Mouse (Mus musculus) adrenal gland (tissue): Measurements from ENCODE around the gene Hps1.
"Not testable (repeated sequence)": the region's sequence is repeated elsewhere in the genome, so short reads cannot be mapped to it uniquely, and the experiment has no call there.

Experiments
- intact Hi-C: fragments of 180-260 bp; cut with DNase I; formaldehyde crosslinking; loops from one replicate; pipeline ENCODE4 v1.15.1; 2025
- long read RNA-seq, 2 experiments: library from polyadenylated mRNA; unstranded; transcript quantifications; one replicate each; pipeline ENCODE4 v2.0.0; 2020; ENCODE audit warnings: borderline replicate concordance in 1 of 2; ENCODE audit not compliant: insufficient replicate concordance in 1 of 2

The Hps1 gene
- long read RNA-seq, experiment 1, transcript Hps1-208 (20 exons, 2,847 nt) = major isoform, 6 of 14 reads
- long read RNA-seq, experiment 1, partial matches to known transcripts = 3 of 14 reads
- long read RNA-seq, experiment 1, other reads (novel, unspliced or antisense) = 5 of 14 reads
- long read RNA-seq, experiment 2, partial matches to known transcripts = 4 of 15 reads
- long read RNA-seq, experiment 2, other reads (novel, unspliced or antisense) = 7 of 15 reads

DNA sequence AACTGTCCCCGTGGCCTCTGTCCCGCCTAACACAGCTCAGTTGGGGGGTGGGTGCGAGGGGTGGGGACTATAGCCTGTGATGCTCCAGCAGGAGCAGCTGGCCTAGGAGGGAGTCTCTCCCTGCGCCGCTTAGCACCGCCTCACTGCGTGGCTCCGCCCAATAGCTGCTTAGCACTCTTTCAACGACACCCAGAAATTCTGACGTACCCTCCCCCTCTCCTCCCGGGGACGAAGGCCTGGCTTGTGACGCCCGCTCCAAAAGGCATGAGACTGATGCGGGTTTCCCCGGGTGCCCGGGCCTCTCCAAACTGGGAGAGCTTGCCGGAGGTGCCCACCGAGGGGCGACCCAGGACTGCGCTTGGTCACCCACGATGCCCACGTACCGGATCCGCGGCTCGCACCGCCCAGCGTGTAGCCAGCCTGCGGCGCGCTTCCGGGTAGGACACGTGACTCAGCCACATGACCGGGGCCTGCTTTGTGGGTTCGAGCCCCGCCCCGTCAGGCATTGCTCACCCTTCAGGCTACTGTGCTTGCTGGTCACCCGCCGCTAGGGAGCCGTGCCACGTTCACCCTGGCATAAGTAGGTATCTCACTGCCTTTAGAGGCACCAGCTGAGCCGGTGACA lies at the start of gene Hps1:
Hps1 (minus strand) TSS at position 448 of the 625 bp plus-strand sequence.
- intact Hi-C loops = loop anchor here (10.0 kb wide), 2 partner anchors 195 to 465 kb away; no protein-coding TSS in a partner anchor

DNA sequence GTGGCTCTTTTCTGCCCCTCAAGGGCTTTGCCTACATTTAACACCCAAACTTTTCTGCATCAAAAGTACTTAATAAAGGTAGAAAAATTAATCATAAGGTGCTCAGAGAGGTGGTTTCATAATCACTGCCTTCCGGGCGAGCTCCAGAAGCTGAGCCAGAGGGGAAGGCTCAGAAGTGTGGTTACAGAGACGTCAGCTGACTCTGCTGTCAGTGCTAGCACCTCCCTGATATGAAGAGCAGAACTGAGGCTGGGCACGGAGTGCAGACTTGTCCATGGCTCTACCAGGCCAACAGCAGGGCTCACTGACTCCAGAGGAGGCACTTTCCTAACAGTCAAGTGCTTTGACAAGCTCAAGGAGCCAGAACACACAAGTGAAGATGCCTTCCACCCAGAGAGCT lies 49.4 kb upstream of the Hps1 start:
- intact Hi-C loops = no loop called here

DNA sequence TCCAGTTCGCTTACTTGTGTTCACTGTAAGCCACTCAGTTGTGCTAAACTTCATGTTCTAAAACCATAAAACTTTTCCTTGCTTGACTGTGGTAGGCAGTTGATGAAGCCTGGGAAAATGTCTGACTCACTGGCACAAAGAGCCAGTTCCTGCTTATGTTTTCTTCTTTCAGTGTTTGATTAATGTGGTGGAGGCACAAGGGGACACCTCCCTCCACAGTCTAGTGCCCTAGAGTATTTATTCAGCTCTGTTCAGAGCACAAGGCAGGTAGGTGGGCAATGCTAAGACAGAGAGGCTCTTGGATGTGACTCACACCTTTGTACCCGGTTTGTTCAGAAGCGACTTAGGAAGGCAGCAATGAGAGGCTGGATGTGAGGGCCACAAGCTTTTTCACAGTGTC lies 48.1 kb upstream of the Hps1 start:
- intact Hi-C loops = no loop called here

DNA sequence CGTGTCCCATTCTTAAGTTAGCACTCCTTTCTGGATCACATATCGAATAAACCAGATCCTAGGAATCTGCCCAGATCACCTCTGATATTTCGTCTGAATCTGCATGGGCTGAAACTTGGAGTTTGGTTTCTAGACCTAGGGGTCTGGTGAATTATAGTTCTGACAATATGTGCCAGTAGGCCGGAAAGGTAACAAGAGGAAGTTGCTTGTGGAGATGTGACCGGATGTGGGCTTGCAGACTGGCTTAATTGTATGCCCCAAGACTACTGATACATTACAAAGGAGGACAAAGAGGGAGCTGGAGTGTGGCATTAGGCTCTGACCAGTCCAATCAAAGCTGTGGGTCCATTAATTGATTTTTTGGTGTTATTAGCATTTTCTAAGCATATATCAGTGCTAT lies 40.3 kb upstream of the Hps1 start:
- intact Hi-C loops = no loop called here

DNA sequence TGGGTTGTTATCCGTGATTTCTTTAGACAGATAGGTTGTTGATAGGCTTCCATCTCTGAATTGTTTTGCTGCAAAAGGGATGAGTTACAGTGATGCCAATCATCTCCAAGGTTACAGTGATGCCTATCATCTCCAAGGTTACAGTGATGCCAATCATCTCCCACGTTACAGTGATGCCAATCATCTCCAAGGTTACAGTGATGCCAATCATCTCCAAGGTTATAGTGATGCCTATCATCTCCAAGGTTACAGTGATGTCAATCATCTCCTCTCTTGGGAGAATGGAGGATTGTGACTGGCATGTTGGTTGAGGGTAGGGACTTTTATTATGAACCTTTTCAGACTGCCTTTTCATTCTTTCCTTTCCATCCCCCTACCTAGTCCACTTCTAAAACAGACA lies 38.0 kb upstream of the Hps1 start:
- intact Hi-C loops = no loop called here

DNA sequence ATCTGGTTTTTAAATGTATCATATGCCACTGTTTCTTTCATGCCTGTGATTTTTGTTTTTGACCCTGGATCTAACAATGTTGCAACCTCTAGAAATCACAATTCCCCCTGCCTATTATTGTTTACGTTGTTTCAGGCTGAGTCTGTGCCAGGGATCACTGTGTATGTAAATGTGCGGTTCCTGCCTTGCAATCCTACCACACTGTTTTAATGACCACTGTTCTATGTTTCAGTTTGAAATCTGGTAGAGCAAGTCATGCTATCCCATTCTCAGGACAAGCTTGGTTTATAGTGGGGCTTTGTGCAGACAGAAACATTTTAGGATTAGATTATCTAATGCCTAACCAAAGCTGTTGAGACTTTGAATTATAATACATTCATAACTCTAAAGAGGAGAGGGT lies 36.5 kb upstream of the Hps1 start:
- intact Hi-C loops = no loop called here

DNA sequence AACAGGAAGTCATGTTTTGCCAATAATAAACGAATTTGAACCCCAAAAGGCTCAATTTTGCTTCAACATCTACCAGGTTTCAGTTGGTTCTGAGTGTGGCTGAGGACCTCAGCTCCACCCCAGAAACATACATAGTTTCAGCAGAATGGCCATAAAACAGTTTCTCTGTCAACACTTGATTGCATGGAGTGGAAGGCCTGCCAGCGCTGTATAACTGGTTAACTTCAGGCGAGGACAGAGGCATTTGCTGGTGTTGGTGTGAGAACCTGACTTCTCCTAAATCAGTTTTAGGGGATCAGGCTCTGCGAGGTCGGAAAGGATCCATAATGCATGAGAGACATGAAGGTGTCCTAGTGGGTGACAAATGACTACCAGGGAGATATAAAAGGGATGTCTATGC lies 30.4 kb upstream of the Hps1 start:
- intact Hi-C loops = no loop called here

DNA sequence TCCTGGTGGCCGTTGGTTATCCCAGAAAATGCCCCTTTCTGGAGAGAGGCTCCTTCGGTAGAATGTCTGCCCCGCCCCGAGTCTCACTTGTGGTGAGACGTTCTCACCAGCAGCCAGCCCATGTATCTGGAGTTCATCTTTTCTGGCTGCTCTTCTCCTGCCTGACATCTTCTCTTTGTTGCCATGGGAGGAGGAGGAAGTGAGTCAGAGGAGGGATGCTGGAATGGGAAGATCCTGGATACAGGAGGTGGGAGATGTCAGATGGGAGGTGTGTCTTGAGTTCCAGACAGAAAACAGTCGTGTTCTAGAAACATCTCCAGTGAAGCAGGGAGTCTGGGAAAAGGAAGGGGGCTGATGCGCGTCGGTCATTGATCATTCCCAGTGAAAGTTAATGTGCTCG lies 29.7 kb upstream of the Hps1 start:
- intact Hi-C loops = no loop called here

DNA sequence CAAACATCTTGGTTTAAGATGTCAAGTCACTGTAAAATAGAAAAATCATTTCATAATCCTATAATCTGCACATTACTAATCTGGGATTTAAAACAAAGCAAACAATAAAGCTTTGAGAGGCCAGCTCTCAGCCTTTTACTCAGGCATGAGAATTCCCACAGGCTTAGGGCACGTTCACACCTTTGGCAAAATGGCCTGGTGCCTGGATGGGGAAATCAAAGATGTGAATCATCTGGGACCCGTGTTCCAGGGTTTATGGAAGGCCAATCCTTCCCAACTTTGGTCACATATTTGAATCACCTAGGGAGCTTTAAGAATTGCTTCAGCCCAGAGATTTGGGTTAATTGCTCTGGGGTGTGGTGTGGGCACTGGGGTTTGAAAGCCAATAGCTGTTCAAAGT lies 18.1 kb upstream of the Hps1 start:
- intact Hi-C loops = loop anchor here (5.0 kb wide), 1 partner anchor 679 kb away; no protein-coding TSS in a partner anchor

DNA sequence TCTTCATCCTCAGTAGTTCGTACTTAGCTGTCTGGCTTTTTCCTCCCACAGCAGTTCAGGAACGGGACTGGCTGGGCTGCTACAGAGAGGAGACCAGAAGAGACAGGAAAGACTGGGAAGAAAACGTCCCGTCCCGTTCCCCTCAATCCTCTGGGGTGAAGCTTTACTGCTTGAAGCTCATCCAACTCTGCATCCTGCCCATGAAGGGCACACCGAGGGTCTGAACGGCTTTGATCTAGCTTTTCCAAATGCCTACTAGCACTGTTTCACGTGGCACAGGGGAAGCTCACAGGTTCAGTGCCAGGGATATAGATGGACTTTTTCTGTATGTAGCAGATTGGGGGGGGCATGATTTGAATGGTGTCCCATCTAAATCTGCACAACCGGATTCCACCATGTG lies 16.0 kb upstream of the Hps1 start:
- intact Hi-C loops = loop anchor here (1.0 to 5.0 kb wide), 4 partner anchors 231 to 682 kb away; no protein-coding TSS in a partner anchor

DNA sequence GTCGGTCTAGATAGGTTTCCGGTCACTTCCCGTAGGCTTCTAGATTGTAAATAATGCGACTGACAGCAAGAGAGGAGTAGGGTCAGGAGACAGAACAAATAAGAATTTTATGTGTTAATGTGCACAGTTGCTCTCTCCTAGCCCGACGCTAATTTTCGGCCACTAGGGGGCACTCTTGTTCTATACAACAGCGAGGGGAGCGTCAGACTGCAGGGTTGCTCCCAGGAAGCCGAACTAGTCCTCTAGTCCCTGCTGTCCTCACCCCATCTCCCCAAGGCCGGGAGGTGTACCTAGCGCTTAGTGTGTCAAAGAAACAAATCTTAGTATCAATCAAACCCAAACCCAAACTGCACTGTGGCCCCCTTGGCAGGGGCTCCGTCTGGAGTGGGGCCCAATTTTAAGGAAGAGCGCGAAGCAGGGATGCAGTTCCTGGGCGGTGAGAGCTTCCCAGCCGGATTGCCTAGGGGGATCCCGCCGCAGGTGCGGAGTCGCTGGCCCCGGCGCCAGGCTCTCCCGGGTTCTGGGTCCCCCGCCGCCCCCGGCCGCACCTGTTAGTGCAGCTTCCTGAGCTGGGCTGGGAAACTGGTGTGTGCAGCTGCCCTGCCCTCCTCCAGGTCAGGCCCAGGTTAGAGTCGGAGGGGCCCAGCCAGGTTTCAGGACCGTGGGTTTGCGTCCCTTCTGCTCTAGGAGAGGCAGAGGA lies 15.3 kb upstream of the Hps1 start:
- intact Hi-C loops = loop anchor here (1.0 to 5.0 kb wide), 4 partner anchors 232 to 682 kb away; no protein-coding TSS in a partner anchor

DNA sequence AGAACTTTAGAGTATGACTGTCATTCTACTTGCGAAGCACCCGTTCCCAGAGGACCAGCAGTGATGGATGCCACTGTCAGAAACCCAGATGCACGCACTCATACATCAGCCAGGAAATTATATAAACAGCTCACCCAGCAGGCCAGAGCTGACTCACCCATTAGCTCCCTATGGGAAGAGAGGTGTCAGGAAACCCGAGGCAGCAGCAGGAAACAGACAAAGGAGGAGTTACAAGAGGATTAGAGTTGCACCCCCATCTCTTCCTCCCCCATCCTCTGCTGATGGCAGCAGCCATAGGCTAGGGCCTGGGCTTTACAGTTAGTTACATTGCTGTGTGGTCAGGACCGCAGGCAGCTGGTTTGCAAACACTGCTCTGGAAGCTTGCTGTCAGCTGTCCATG lies 8.5 kb upstream of the Hps1 start:
- intact Hi-C loops = no loop called here

DNA sequence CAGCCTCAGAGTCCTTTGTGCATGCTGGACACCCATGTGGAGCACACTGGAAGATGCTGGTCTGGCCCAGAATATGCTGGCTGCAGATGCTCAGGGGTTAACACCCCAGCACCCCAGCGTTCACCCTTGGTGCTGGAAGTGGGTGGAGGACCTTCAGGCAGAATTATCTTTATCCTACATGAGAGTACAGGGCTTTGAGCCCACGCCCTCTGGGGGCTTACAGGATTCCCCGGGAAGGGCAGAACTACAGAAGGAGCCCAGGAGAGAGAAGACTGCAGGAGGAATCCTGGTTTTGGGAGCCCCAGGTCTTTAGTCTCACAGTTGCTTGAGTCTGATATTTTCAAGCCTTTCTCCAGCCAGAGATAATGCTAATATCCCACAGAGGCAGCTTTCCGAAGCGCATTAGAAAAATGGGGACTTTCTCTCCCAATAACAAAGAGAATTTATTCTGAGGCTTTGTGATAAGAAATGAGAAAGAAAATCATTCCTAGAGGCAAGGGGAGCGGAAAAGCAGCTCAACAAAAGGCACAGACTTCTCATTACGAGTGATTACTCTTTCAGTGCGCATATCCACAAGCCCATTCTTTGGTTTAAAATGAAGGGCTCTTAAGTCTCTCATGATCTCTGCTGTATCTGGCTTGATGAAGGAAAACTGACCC lies 5.9 kb upstream of the Hps1 start:
- intact Hi-C loops = no loop called here

DNA sequence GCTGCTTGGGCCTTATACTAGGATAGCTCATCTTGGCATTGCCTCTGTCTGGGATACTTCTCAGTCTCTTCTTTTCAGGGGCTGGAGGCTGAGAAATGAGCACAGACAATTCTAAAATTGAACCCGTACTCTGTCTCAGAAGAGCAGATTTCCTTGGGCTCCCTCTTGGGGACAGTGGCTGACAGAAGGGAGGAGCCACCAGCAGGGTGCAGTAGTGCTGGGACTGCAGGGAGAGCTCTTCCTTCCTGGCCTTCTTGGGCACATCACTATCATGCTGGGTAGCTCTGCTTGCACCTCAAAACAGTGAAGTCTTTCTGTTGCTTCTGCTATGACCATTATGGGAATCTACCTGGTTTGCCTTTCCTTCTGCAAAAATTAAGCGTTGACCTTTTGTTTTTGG lies 5.4 kb upstream of the Hps1 start:
- intact Hi-C loops = no loop called here

DNA sequence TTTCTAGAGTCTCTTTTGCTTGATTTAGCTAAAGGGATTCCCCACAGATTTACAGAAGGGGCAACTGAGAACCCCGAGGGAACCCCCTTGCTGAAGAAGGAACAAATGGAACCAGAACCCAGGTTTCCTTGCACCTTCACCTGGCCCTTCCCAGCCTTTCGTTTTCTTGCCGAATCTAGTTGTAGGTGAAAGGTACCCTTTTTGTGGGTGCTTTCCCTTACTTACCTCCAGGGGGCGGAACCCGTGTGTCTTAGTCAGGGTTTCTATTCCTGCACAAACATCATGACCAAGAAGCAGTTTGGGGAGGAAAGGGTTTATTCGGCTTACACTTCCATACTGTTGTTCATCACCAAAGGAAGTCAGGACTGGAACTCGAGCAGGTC lies 369 bp upstream of the Hps1 start:
- intact Hi-C loops = not testable (repeated sequence)

DNA sequence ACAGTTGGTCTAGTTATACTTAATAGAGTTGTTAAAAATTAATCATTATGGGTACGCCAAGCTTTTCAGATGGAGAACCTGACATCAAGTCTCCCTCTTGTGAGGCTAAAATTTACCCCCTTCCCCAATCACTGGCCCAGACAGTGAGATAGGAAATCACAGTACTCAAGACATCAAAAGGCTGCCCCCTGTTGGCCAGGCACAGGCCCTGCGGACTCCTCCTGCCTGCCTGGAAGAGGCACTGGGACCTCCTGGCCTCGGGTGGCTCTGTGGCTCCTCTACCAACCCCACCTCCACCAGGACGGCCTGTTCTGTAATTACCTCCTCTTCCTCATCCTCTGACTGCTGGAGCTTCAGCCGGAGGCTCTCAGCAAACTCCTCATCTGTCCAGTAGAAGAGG lies 2.0 kb downstream of the Hps1 start:
- intact Hi-C loops = loop anchor here (10.0 kb wide), 2 partner anchors 193 to 463 kb away; no protein-coding TSS in a partner anchor

DNA sequence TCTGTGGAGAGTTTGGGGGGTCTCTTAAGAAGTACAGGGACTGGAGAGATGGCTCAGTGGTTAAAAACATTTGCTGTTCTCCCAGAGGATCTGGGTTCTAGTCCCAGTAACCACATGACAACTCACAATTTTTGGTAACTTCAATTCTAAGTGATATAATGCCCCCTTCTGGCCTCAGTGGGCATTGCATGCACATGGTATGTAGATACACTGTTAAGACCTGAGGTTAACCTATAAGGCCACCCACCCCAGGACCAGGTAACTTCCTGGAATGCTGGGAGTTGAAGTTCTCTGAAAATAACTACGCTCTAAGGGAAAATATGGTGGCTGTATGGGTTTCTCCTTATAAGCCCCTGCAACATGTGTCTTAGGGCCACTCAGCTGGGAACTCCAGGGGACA lies 3.0 kb downstream of the Hps1 start:
- intact Hi-C loops = loop anchor here (10.0 kb wide), 2 partner anchors 192 to 462 kb away; no protein-coding TSS in a partner anchor

DNA sequence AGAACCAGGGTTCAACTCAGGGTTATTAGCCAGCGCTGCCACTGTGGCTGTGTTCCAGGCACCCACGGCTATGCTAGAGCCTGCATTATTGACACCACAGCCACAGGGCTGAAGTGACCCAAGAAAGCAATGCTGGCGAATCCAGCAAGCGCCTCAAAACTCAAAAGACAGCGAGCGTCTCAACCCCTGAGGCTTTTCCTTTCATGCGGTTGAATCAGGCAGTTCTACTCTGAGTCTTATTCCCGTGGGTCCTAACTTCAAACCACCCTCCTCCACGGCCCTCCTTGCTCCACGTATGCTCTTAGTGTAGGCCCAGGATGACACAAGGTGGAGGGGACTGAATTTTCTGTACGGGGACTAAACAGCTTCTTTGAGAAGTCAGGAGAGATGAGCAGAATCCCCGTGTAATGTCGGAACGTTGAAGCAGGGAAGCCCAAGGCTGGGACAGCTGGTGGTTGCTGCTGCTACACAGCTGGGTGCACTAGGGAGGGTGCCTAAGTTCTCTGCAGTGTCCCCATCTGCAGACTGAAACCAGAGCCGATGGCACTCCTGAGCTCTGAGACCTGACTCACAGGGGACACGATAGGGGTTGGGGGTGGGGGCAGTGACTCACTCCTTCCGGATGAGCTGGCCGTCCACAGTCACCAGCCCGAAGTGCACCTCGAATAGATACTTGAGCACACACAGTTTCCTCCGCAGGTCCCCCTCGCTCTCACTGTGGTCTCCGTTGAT lies 9.5 kb downstream of the Hps1 start:
- intact Hi-C loops = loop anchor here (10.0 kb wide), 2 partner anchors 186 to 456 kb away; no protein-coding TSS in a partner anchor

DNA sequence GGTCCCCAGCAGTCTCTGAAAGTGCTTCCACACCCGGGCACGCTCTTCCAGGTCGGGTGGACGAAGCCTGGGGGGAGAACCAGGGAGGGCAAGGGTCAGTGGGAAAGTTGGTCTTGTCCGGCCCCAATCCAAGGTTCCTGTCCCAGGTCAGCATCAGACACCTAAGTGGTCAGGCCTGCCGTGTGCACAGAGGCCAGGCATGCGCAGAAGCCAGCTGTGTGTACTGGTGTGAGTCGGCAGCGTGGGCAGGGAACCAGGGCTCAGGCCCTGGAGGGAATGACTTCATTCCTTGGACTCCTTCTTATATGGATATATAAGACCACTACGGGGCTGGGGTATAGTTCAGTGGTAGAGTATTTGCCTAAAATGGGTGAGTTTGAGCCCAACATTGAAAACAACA lies 10.1 kb downstream of the Hps1 start:
- intact Hi-C loops = loop anchor here (10.0 kb wide), 2 partner anchors 185 to 455 kb away; no protein-coding TSS in a partner anchor

DNA sequence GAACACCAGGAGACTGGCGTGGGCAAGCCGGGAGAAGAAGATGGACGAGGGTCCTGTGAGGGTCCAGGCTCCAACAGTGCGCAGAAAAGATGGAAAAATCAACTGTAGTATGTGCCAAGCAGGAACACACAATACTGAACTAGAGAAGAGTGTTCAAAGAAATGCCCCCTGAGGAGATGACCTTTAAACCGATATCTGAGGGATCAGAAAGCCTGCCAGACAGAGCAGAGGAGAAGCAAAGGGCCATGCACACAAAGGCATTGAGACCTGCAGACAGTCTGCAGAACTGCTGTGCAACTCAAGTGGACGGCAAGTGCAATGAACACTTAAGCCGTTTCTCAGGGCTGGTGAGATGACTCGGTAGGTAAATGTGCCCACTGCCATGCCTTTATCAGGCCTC lies 12.4 kb downstream of the Hps1 start:
- intact Hi-C loops = no loop called here

DNA sequence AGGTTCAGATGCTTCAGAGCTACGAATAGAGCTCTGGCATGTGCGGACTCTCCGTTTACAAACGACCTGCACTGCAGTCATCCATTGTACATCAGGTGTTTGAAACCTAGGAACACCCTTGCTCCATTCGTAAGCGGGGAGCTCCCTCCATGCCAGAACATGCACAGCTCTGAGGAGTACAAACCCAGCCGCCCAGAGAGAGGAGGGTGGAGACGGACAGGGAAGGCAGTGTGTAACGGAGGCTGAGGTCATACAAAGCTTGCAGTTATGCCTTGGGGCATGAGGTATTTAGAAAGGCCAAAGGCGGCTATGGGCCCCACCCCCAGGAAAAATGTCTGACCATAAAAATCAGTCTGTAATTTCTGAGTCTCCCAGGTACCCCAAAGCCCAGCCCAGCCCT lies 15.4 kb downstream of the Hps1 start:
- intact Hi-C loops = no loop called here
